Mouse (Mus musculus): ENCODE measurements around the gene Ugt1a1. TPM values are rescaled to one million over a fixed set of nuclear protein-coding genes. Genes with fewer than 3 reads are reported as not detected.
"Not testable (repeated sequence)": the region's sequence is repeated elsewhere in the genome, so short reads cannot be mapped to it uniquely, and the experiment has no call there.

Gene Ugt1a1
- total RNA-seq (2015) = 0.39 and 0.83 TPM in 2 replicates
- 0.14 and 0.83 TPM in 2 replicates for total RNA-seq (2017)

- no peak for ATAC-seq (replicated peaks; ENCODE audit: poor library complexity)
Measured at GRCm38 (mm10) chr1:88211812-88212211, at the start of gene Ugt1a1. Gene Ugt1a1 (plus strand): TSS chr1:88211959.

DNA sequence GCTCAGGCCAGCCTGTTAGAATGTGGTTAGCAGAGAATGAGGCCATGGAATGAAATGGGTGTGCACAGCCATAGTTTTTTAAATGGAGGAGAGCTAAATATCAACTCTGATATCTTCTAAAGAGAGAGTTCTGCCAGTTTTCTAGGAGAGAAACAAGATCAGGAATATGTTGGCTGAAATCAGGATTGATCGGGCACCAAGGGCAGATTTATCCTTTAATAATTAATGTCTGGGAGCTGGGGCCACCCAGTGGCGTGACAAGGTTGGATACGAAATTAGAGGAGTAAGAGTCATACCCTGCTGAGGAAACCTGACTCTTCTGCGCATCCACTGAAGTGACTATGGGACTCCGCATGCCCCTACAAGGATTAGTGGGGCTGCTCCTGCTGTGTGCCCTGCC is 46.0 kb upstream of the Ugt1a1 start, which contains the start of gene Ugt1a5:
TSS of gene Ugt1a5 (plus strand) at position 302 of the 400 bp plus-strand sequence.
- ATAC-seq (replicated peaks; ENCODE audit: poor library complexity) = no peak

GRCm38 (mm10) chr1:88172190-88172589 is 39.6 kb upstream of the Ugt1a1 start:
- ATAC-seq (replicated peaks; ENCODE audit: poor library complexity) = not testable (repeated sequence)

GRCm38 (mm10) chr1:88179657-88180056 is 32.1 kb upstream of the Ugt1a1 start:
- no peak for ATAC-seq (replicated peaks; ENCODE audit: poor library complexity)

- ATAC-seq (replicated peaks; ENCODE audit: poor library complexity) = no peak
Measured at GRCm38 (mm10) chr1:88186325-88186935, 25.3 kb upstream of the Ugt1a1 start.

DNA sequence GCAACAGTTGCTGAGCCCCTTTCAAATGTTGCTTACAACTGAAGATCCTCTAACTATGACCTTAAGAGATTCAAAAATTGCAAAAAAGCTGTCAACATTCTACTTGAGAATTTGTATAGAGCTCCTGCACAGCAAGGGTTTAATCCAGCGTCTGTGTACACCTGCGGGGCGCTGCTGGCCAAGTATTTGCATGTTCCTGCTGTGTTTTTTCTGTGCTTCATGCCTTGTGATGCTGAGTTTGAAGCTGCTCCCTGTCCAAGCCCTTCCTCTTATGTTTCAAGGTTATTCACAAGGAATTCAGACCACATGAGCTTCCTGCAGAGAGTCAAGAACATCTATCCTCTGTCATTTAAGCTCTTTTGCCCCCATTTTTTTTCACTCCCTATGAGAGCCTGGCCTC is 19.6 kb upstream of the Ugt1a1 start:
- ATAC-seq (replicated peaks; ENCODE audit: poor library complexity) = no peak

- ATAC-seq (replicated peaks; ENCODE audit: poor library complexity) = no peak
Measured at GRCm38 (mm10) chr1:88195687-88196086, 16.1 kb upstream of the Ugt1a1 start.

GRCm38 (mm10) chr1:88197443-88197842 is 14.3 kb upstream of the Ugt1a1 start:
- ATAC-seq (replicated peaks; ENCODE audit: poor library complexity) = no peak

DNA sequence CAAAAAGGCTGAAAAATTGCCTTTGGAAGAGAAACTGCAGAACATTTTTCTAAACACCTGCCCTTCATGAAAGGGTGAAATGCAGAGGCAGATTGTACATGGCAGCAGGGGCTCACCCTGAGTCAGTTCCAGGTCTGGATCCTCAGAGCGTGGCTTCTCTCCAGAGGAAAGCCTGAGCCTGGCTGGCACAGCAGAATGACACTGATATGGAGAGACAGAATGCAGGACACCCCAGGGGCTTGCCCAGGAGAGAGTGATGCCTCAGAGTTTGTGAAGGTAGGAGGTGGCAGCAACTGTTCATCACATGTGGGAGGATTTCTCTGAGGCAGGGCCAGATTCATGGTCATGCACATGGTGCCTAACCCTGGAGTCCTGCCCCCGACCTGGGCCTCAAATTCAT is 11.8 kb upstream of the Ugt1a1 start:
- no peak for ATAC-seq (replicated peaks; ENCODE audit: poor library complexity)

GRCm38 (mm10) chr1:88200456-88200855 is 11.3 kb upstream of the Ugt1a1 start, which contains the start of gene Ugt1a2:
Gene Ugt1a2 (plus strand): TSS chr1:88200601.
- ATAC-seq (replicated peaks; ENCODE audit: poor library complexity) = no peak

DNA sequence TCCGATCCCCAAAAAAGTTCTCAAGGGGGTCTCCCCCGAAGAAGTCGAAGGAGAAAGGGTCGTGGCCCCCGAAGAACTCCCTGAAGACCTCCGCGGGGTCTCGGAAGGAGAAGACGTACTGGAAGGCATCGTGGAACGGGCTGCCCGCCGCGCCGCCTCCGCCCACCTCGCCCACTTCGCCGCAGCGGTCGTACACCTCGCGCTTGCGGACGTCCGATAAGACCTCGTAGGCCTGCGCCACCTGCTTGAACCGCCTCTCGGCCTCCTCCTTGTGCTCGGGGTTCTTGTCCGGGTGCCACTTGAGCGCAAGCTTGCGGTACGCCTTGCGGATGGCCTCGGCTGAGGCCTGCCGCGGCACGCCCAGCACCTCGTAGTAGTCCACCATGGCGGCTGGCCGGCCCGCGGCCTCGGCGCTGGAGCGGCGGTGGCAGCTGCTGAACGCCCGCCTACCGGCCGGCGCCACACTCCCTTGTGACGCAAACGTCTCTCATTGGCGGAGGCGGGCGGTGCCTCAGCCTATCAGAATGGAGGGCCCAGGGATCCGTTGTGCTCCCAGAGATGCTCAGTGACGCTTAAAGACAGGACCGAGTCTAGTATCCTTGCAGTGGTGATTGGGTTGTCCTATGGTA is 6.4 kb upstream of the Ugt1a1 start, which contains the start of gene Dnajb3:
TSS of gene Dnajb3 (minus strand) at position 489 of the 629 bp plus-strand sequence.
- ATAC-seq (replicated peaks; ENCODE audit: poor library complexity) = peak; percentile 69

- peak; percentile 79 for ATAC-seq (replicated peaks; ENCODE audit: poor library complexity)
Measured at GRCm38 (mm10) chr1:88206843-88207479, 4.8 kb upstream of the Ugt1a1 start.

DNA sequence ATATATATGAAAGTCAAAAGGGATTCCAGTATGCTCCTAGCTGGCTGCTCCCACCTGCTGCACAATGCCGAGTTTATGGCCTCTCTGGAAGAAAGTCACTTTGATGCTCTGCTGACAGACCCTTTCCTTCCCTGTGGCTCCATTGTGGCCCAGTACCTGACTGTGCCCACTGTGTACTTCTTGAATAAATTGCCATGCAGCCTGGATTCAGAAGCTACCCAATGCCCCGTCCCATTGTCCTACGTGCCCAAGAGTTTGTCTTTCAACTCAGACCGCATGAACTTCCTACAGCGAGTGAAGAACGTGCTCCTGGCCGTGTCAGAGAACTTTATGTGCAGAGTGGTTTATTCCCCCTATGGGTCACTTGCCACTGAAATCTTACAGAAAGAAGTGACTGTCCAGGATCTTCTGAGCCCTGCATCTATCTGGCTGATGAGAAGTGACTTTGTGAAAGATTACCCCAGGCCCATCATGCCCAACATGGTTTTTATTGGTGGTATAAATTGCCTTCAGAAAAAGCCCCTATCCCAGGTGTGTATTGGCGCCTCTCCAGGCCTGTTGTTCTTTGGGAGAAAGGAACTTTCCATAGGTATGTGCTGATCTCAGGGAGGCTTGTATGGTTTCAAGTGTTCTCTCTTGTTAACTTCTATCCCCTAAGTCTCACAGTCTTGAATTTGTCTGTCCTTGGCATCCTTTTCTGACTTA is 734 bp downstream of the Ugt1a1 start:
- ATAC-seq (replicated peaks; ENCODE audit: poor library complexity) = no peak

GRCm38 (mm10) chr1:88213061-88213460 is 1.3 kb downstream of the Ugt1a1 start:
- no peak for ATAC-seq (replicated peaks; ENCODE audit: poor library complexity)

DNA sequence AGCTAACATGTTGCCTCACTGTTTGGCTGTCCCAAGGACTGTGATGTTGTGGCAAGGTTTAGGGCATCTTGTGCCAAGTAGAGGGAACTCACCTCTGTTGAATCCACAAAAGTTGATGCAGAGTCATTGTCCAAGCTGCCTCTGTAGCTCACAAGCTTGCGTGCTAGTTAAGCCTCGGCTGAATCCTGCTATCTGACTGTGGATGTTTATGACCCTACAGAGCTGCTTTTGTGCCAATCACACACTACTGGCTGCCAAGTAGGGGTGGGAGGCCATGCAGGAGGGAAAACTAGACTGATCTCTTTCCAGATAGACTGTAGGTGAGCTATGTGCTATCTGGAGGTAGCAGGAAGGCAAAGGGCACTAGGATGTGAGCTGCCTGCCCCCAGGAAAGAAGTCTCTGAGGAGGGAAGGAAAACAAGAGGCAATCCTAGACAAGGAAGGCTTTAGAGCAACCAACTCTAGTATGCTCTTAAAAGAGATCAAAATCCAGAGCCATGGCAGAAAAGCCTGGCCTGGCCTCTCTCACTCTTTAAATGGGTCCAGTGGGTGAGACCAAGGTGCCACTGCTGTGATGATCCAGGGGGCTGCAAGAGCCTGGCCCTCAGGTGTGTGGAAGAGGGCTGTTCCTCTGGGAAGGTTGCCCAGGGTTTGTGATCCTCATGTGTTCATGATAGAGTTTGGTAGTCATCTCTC is 2.2 kb downstream of the Ugt1a1 start:
- 0 out of 2 replicates have a peak, but pooled peaks have one; percentile 4 for ATAC-seq (replicated peaks; ENCODE audit: poor library complexity)

DNA sequence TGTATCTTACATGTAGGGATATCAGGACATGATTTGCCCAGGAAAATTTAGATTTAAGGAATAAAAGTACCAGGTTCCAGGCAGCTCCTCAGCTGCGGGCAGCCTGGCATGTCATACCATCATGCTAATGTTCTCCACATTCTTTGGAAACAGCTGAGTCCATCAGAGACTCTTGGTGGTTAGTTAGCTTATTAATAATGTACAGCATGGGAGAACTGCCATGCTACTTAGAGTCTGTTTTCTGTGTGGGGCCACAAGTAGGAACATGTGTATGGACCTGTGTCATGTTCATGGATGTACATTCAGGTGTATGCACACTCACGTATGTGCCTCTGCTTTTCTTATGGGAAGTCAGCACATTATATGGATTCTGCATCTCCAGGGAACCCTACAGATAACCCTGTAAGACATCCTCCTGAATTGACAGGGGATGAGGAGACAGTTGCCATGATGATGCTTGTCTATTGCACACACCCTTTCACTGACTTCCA is 2.7 kb downstream of the Ugt1a1 start:
- ATAC-seq (replicated peaks; ENCODE audit: poor library complexity) = no peak

DNA sequence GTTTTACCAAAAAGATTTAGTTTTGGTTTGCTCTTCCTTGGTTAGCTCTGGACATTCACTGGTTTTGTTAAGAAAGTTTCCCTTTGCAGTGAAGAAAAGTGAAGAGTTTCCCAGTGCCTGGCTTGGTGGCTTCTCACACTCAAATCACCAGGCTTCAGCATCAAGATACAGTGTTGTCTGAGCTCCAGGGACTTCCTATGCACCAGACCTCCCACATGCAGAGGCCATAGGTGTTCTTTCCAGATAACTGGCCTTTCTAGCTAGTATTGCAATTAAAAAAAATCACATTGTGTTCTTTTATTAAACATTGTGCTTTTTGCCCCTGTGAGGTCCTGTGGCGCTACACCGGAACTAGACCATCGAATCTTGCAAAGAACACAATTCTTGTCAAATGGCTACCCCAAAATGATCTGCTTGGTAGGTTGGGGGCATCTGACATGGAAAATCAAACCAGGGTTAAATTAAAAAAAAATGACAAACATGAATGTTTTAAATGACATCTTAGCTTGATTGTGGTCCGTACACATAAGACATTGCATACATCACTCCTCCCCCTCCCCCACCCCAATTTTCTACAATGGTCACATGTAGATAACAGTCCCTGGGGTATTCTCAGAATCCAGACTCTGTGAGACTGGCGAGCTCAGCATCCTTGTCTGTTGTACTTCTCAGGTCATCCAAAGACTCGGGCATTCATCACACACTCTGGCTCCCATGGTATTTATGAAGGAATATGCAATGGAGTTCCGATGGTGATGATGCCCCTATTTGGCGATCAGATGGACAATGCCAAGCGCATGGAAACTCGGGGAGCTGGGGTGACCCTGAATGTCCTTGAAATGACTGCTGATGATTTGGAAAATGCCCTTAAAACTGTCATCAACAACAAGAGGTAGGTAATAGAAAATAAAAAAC is 4.0 kb downstream of the Ugt1a1 start:
- ATAC-seq (replicated peaks; ENCODE audit: poor library complexity) = no peak

DNA sequence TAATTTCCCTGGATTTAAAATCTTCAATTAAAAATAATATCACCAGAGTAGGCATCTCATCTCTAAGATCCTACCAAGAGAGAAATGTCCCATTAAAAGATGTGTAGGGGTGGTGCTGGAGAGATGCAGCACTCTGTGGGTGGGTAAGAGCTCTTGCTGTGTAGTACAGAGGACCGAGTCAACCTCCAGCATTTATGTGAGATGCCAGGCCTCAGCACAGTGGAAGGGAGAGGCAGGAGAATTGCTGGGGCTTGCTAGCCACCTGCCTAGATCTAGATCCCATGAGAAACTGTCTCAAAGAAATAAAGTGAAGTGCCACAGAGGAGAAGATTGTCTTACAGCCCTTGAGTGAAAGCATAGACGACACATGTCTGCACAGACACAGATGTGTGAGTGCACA is 4.8 kb downstream of the Ugt1a1 start:
- ATAC-seq (replicated peaks; ENCODE audit: poor library complexity) = no peak

DNA sequence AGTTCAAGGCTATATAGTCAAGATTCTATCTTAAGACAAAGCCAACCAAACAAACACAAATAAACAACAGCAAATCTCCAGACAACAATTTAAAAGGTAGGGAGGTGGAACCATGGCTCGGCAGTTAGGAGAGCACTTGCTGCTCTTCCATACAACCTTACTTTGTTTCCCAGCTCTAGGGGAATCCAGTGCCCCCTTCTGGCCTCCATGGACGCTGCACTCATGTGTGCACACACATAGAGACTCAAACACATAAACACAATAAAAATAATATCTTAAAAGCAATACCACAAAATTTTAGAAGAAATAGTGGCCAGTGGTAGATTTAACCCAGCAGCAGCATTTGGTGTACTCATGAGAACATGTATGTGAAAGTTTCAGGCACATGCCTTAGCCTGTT is 5.4 kb downstream of the Ugt1a1 start:
- ATAC-seq (replicated peaks; ENCODE audit: poor library complexity) = no peak

DNA sequence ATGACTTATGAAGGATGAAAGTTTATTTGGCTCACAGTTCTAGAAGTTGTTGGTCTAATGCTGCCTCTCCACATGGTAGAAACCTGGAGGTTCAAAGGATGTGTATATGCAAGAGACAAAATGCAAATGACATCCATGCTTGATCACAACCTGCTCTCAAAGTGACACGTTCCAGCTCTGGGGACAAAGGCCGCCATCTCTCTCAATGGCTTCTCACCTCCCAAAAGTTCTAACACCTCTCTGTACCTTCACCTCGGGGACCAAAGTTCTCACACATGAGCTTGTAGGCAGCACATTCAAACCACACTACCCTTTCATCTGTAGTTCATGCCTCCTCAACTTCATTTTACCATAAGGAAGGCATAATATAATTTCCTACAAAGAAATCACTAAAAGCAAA is 5.8 kb downstream of the Ugt1a1 start:
- no peak for ATAC-seq (replicated peaks; ENCODE audit: poor library complexity)
